Comparison of ENCODE assay signal across 11 mouse cellular contexts in the genomic region with DNA sequence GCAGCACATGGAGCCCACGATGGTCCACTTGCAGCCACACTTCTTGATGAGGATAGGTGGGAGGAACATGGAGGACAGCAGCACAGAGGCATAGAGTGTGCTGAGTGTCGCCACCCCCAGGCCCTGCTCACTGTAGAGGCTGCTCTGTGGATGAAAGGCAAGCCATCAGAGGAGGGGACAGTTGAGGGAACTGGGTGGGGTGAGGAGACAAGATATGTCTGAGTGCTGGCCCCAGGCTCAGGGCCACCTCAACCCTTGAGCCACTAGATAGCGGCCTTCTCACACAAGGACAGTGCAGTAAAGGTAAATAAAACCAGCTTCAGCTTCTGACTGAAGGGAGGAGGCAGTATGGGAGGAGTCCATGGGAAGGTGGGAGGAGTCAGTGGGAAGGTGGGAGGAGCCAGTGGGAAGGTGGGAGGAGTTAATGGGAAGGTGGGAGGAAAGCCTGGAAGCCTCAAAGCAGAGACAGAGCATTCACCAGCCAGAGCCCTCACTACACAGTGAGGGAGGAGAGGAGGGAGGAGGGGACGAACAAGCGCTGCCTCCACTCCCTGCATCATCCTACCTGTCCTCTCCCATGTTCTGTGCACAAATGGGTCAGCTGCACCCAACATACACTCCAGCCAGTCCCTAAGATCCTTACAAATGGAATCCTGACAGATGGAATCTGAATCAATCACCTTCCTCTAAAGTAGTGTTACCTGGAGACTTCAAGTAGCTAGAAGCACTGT. TPM values are rescaled to one million over a fixed set of nuclear protein-coding genes. Genes with fewer than 3 reads are reported as not detected.
DNase-seq lines count a peak whose midpoint lies in the region; ATAC-seq and TF ChIP-seq lines count a peak whose summit lies in the region.
"Not testable (repeated sequence)": the region's sequence is repeated elsewhere in the genome, so short reads cannot be mapped to it uniquely, and the experiment has no call there.
"Had no signal": no experiment of that assay in that cellular context is flagged by ENCODE, and none has a peak within 500 bp of the region (broad histone marks: within the 10 kb centered on the region; RNA-seq: fewer than 3 reads in every experiment).

No protein-coding gene starts in this region.

- 83% methylated on average over 2 of the region's 5 CpGs for WGBS in forebrain, embryonic 12.5 days
- WGBS in heart, embryonic 13.5 days = 70% methylated on average over 2 of the region's 5 CpGs
- WGBS in hindbrain, embryonic 15.5 days = 71% methylated on average over 2 of the region's 5 CpGs
- WGBS in kidney, embryonic 15.5 days = 94% methylated on average over 2 of the region's 5 CpGs
- 86% methylated on average over 2 of the region's 5 CpGs for WGBS in liver, postnatal 0 days (ENCODE audit: insufficient replicate concordance)
- WGBS in midbrain, embryonic 14.5 days = 90% methylated on average over 2 of the region's 5 CpGs
- WGBS in stomach, embryonic 14.5 days = 60% methylated on average over 2 of the region's 5 CpGs

- not testable (repeated sequence) for H3K4me3 ChIP-seq in forebrain, embryonic 12.5 days (replicated peaks); heart, embryonic 13.5 days; hindbrain, embryonic 15.5 days; kidney, embryonic 15.5 days (replicated peaks); liver, postnatal 0 days (ENCODE audit: low read depth, low read length); midbrain, embryonic 14.5 days (replicated peaks; ENCODE audit: low read depth, low read length); stomach, embryonic 14.5 days (ENCODE audit: low read depth, low read length)

- not testable (repeated sequence) for TF ChIP-seq CTCF in liver, postnatal 0 days (IDR thresholded peaks at IDR 0.05; ENCODE audit: low read depth)

- H3K9me3 ChIP-seq in forebrain, embryonic 12.5 days; heart, embryonic 13.5 days; hindbrain, embryonic 15.5 days; kidney, embryonic 15.5 days (replicated peaks); liver, postnatal 0 days (ENCODE audit: low read length); midbrain, embryonic 14.5 days (ENCODE audit: control insufficient read depth, low read length); stomach, embryonic 14.5 days (ENCODE audit: control insufficient read depth, low read depth, low read length): not testable (repeated sequence)

- ATAC-seq in forebrain, embryonic 12.5 days (ENCODE audit: low FRiP score) = peak; percentile 44; the same call in 1 of the 2 replicates
- ATAC-seq in heart, embryonic 13.5 days (ENCODE audit: extremely low read depth, insufficient number of reproducible peaks, low FRiP score, low TSS enrichment) = peak; percentile 33; the same call in 1 of the 2 replicates
- ATAC-seq in hindbrain, embryonic 15.5 days (ENCODE audit: low FRiP score, low read depth) = peak; percentile 52; the same call in 1 of the 2 replicates
- peak; percentile 13; the same call in 1 of the 2 replicates for ATAC-seq in kidney, embryonic 15.5 days (replicated peaks; ENCODE audit: low FRiP score)
- 0 out of 2 replicates have a peak, but pooled peaks have one; percentile 29 for ATAC-seq in liver, postnatal 0 days
- peak; percentile 35 for ATAC-seq in midbrain, embryonic 14.5 days (ENCODE audit: low FRiP score, low TSS enrichment)
- ATAC-seq in stomach, embryonic 14.5 days (ENCODE audit: insufficient number of reproducible peaks, insufficient read depth, low FRiP score, low read depth) = peak; percentile 29

- H3K27me3 ChIP-seq in forebrain, embryonic 12.5 days; heart, embryonic 13.5 days (replicated peaks); hindbrain, embryonic 15.5 days; kidney, embryonic 15.5 days; liver, postnatal 0 days (ENCODE audit: insufficient read depth, low read length); midbrain, embryonic 14.5 days (ENCODE audit: control insufficient read depth, insufficient read depth, low read length); stomach, embryonic 14.5 days (ENCODE audit: control insufficient read depth, insufficient read depth, low read length): not testable (repeated sequence)

- not testable (repeated sequence) for DNase-seq in liver, postnatal 0 days; midbrain, embryonic 14.5 days

- not testable (repeated sequence) for TF ChIP-seq EP300 in liver, postnatal 0 days (IDR thresholded peaks at IDR 0.05; ENCODE audit: low read depth)

- not testable (repeated sequence) for H3K9ac ChIP-seq in forebrain, embryonic 12.5 days; heart, embryonic 13.5 days; hindbrain, embryonic 15.5 days; kidney, embryonic 15.5 days; liver, postnatal 0 days (replicated peaks); midbrain, embryonic 14.5 days (replicated peaks; ENCODE audit: low read length); stomach, embryonic 14.5 days (replicated peaks; ENCODE audit: low read depth, low read length)

- not testable (repeated sequence) for H3K4me1 ChIP-seq in forebrain, embryonic 12.5 days; heart, embryonic 13.5 days; hindbrain, embryonic 15.5 days (replicated peaks); kidney, embryonic 15.5 days; liver, postnatal 0 days (ENCODE audit: insufficient read depth); midbrain, embryonic 14.5 days (ENCODE audit: control insufficient read depth, insufficient read depth, low read length); stomach, embryonic 14.5 days (ENCODE audit: control insufficient read depth, insufficient read depth, low read length)

- H3K36me3 ChIP-seq in forebrain, embryonic 12.5 days (replicated peaks); heart, embryonic 13.5 days; hindbrain, embryonic 15.5 days; kidney, embryonic 15.5 days; liver, postnatal 0 days (replicated peaks; ENCODE audit: insufficient read depth, low read length); midbrain, embryonic 14.5 days (ENCODE audit: control insufficient read depth, insufficient read depth, low read length); stomach, embryonic 14.5 days (ENCODE audit: control insufficient read depth, insufficient read depth, low read length): not testable (repeated sequence)

- H3K27ac ChIP-seq in forebrain, embryonic 12.5 days; heart, embryonic 13.5 days (replicated peaks); hindbrain, embryonic 15.5 days (replicated peaks); kidney, embryonic 15.5 days; liver, postnatal 0 days (ENCODE audit: low read depth); midbrain, embryonic 14.5 days (replicated peaks; ENCODE audit: low read depth, low read length); stomach, embryonic 14.5 days (ENCODE audit: low read length): not testable (repeated sequence)

- H3K4me2 ChIP-seq in forebrain, embryonic 12.5 days; heart, embryonic 13.5 days; hindbrain, embryonic 15.5 days; kidney, embryonic 15.5 days; liver, postnatal 0 days (ENCODE audit: low read depth, low read length); midbrain, embryonic 14.5 days (ENCODE audit: low read length); stomach, embryonic 14.5 days (replicated peaks; ENCODE audit: low read depth, low read length): not testable (repeated sequence)

RNA-seq across cellular contexts. Expression of gene Unc93a, which starts 8.1 kb away (rescaled TPM):
- not detected in 2 replicates for polyA plus RNA-seq in forebrain, embryonic 12.5 days (2016; fragmentation: Nextera tagmentation; extraction: Ambion mirVana)
- not detected in 2 replicates for polyA plus RNA-seq in heart, embryonic 13.5 days (2015; fragmentation: Nextera tagmentation; extraction: Ambion mirVana)
- polyA plus RNA-seq in hindbrain, embryonic 15.5 days (2015; fragmentation: Nextera tagmentation; extraction: Ambion mirVana) = 0.08 TPM in 1 of 2 replicates, not detected in the other
- polyA plus RNA-seq in kidney, embryonic 15.5 days (2015; fragmentation: Nextera tagmentation; extraction: Ambion mirVana) = not detected in 2 replicates
- polyA plus RNA-seq in liver, postnatal 0 days (2015; fragmentation: Nextera tagmentation; extraction: Ambion mirVana) = 0.05 TPM in 1 of 2 replicates, not detected in the other
- polyA plus RNA-seq in midbrain, embryonic 14.5 days (2014; fragmentation: Nextera tagmentation; extraction: Ambion mirVana) = not detected in 2 replicates
- polyA plus RNA-seq in stomach, embryonic 14.5 days (2014; fragmentation: Nextera tagmentation; extraction: Ambion mirVana) = not detected in 2 replicates
- polyA plus RNA-seq: cerebellum, adult 2 months; erythroblast, embryonic 14.5 days; heart, embryonic 10.5 days; midbrain, embryonic 10.5 days had no signal
